Mouse (Mus musculus): ENCODE measurements at regions not wholly inside any gene's neighbourhood (a gene's known extent, or its start where the extent isn't known, plus 50 kb on each side); places are given as distances from the start of the nearest gene placed in this dataset.
A peak's percentile ranks its signal among the peaks of the same experiment; 100 is the strongest.

DNA sequence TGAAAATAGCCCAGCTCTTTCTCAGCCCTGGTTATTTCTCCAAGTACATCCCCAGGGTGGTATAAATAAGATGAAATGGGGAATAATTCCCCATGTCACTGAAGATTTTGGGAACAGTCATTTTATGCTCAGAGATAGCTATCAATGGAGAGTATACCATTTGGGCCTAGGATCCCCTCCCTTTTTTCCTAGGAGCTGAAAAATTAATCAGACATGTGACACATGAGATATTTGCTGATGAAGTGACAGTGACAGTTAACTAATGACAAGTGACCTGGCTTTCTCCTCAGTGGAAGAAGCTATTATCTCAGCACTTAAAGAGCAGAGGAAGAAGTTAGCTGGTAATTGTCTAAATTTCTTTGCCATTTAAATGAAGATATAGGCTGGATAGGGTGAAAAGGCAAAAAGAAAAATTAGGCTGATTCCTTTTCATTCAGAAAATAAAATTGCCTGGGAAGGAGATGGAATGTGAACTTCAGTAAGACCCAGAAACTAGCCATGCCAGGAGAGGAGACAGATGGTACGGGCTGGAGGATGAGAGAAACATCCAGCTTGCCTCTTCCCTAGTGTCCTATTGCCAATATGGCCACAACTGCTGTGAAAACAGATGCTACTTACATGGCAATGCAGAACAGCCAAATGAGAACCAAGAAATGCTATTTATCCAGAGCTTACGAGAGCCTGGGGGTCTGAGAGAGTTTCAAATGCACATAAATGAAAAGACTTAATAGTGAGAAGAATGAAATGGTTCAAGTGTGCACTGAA lies 376.1 kb upstream of the Gm11114 start:
- no peak for DNase-seq

DNA sequence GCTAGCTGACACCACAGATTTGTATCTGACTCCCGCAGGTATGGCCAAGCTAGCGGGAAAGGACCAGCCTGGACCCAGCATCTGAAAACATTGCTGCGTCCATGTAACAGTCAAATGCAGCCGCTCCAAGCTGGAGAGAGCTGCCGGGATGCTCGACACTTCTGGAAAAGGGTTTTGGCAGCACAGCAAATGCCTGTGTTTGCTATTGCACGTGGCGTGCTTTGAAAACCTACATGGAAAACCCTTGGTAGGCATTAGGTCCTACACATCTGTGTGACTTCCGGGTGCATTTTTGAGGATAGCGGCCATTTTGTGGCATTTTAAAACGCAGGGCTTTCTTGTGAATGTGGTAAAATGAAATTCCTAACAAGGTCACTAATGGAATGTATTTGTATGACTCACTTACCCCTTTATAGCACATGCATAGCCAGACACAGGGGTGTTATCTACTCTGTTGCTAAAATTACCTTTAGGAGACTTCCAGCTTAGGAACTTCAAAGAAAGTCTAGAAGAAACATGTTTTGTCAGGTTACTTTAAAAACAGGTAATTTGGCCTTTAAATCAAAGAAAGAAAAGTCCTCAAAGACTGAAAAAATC lies 345.9 kb upstream of the Gm11114 start:
- no peak for DNase-seq

DNA sequence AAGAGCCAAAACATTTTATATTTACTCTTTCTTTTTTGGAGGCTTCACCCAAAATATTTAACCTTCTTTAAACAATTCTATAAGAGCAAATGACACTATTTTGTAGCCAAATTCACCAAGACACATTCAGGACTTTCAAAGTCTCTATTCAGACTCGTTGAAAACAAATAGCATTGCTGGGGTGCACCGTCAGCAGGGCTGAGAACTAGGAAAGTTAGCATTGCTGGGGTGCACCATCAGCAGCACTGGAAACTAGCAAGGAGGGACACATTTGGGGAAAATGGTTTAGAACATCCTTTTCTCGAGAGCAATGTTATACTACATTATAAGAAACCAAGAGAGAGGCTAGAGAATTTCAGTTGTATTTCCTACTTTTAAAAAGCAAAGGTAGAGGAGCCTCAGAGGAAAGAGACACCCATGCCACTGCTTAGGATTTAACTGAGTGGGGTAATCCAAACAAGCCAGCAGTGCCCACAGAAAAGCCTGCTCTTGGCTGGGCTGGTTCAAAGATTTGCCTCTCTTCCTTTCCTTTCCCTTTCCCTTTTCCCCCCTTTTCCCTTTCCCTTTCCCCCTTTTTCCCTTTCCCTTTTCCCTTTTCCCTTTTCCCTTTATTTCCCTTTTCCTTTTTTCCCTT lies 342.5 kb upstream of the Gm11114 start:
- DNase-seq: no peak

DNA sequence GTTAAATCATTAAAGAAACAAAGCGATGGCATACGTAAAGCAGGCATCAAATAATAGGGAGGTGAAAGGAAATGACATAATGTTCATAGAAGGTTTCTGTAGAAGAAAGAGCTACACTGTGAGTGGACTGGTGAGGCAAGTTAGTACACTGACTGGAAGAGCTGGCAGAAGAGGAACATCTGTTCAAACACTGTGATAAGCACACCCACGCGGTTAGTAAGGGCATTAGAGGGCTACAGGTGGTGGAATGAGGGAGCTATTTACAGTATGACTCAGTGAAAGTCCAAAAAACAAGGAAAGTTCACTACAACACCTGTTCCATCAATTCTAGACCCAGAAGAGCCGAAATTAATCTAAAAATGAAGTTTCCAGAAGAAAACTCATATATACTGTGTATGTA lies 335.1 kb upstream of the Gm11114 start:
- no peak for DNase-seq

DNA sequence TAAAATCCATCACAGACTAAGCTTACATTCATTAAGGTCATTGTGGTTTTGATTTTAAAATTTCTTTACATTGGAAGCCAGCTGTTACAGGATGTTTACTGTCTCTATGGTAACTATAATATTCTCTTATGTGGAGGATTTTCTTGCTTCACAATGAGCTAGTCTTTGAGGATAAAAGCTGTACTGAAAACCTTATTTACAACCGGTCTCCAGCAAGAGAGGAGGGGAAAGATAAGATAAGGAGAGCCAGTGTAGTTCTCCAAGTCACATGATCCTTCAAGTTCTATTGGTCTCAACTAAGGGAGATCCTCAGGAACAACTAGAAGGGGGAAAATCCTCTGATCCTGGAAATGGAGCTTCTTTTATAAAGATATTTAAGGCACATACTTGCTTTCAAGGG lies 309.2 kb upstream of the Gm11114 start:
- DNase-seq: no peak

DNA sequence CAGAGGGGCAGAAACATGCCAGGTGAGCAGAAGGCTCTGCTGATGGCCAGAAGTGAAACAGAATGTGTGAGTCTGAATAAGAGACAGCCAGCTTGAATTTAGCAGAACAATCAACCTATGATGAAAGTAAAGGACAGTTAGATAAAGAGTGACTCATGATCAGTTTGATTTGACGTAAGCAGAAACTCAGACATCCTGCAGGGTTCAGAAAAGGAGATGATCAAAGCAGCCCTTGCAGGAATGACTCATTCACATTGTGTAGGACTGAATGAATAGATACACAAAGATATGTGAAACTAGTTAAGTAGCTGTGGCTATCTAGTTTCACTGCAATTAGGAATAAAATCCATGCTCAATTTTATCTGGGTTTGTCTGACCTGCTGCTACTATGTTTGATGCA lies 301.2 kb upstream of the Gm11114 start:
- DNase-seq: no peak

DNA sequence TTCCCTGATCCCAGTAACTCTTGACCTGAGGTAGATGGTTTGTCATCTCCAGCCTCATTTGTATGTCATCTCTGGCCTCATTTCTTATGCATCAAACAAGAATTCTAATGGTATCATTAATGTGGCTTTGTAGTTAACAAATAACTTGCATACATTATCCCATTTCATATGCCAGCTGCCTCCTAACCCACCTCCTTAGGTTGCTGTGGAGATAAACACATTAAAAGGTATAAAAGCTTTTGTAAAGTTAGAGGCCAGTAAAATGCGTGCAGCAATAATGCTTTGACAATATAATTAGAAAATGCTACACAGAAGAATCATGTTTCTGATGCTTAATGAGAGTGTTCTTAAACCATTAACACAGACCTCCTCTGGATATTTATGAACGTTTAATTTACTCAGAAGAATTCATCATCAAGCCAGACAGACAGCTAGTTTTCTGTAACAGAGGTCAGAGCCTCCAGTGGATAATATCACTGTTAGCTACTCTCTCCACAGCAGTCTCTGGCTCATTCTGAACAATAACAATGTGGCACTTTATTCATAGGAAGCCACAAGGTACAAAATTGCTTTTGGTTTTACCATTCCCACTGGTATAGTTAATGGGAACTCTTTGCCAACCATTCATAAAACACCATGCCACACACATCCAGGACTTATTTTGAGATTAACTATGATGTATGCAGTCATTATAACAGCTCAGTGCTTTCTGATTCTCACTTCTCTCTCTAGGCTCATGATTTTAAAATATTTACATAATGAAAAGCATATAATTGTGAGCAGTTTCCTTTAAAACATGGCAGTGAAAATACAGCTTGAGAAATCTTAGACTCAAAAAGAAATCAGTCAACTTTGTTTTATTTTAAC lies 264.2 kb upstream of the Gm11114 start:
- DNase-seq: no peak

DNA sequence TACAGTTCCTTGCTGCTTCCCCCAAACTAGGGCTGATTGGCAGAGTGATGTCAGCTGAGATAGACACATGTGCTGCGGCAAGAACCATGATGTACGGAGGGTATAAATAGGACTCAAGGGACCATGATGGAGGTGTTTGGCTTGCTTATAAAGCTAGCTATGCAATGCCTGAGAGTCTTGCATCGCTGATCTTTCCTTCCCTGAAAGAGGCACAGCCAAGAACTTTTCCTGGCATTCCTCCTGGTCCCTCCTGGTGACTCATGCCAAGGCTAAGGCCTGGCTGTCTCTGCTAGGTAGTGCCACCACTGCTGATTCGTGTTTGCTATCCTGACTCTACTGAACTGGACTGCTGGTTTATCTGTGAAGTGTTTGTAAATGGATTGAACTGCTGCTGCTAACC lies 260.0 kb upstream of the Gm11114 start:
- DNase-seq: no peak

DNA sequence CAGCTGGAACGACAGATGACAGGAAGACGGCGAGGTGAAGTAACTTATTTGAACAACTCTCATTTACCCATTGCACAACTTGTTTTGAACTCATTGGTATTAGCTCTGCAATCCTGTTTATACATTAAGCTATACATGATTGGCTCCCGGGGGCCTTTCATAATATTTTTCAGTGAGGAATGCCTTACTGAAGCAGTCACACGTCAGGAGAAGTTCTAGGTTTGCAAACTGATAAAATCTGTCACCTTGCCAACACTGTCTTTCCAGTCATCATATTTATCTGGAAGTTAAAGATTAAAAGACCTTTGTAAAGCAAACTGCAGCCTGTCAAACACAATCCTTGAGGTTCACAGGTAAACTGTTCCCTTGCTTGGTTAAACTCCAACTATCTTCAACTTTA lies 232.6 kb upstream of the Gm11114 start:
- no peak for DNase-seq

DNA sequence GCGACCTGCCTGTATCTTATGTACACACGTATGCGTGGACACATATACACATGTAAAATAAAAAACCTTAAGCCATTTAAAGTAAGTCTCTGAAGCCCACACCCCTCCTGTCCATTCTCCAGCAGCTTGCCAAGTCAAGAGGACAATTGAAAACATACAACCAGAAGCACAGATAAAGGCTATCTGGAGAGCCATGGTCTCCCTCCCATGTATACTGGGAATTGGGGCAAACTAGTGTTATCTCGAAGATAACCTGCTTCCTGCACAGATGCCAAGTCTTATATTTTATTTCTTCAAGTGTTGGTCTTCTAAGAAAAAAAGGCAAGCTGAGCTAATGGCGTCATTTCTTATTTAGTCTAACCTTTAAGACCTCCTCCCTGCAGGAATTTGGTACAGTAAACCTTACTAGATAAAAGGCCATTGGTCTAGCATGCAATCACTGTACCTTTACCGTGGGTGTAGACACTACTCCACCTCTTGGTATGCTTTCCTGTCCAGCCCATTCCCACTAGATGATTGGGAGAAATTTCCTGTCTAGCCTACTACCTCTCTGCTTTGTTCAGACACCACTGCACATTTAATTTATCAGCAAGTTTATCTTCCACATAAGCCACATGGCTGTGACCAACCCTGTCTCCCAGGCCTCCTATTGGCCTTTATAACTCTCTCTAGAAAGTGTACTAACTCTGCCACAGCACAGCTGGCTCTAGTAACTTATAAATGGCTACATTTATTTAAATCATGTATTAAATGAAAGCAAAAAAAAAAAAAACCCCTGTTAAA lies 223.8 kb upstream of the Gm11114 start:
- DNase-seq: no peak

DNA sequence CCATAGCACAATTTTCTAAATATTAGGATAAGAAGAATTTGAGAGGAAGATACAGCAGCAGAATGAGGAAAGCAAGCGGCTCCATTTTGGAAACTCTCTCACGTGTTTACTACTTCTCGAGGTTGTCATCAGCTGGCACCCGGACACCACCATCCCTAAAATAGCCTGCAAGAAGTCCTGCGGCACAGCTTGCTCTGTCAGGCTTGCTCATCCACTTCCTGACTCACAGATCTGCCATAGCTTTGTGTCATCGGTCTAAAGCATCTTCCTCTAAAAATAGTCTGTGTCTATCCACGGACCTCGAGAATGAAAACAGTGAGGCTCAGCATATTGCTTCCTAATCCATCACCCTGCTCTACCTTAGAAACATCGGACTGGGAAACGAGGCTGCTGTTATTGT lies 222.3 kb upstream of the Gm11114 start:
- peak; percentile 42 for DNase-seq

DNA sequence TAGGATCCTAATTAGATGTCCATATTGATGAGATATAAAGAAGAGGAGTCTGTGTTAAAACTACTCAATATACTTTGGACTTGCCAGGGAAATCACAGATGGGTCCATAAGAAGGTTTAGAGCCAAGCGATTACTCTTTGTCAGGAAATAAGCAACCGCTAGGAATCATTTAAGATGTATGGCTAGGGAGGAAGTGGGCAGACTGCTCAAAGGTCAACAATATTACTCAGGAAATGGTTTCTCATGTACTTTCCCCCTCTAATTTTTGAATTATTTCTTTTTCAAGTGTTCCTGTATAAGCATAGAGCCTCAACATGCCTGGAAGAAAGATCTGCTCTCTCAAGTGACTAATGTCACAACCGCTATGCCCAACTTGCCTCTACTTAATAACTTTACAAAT lies 217.3 kb upstream of the Gm11114 start:
- DNase-seq: no peak

DNA sequence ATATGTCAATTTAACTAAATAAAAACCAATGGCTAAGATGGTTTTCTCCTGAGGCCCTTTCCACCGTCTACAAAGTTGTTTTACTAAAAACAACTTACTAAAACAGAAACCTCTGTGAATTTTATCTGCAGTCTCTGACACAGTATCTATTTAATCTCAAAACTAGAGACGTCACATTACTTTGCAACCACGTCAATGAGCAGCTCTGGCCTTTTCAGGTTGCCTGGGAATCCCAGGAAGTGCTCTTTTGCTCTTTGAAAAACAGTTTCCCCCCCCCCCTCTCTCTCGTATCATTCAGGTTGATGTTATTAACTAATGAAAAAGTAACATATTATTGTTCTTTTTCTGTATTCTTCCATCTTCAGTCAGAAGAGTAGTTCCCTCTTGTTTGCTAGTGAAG lies 216.1 kb upstream of the Gm11114 start:
- DNase-seq: no peak

DNA sequence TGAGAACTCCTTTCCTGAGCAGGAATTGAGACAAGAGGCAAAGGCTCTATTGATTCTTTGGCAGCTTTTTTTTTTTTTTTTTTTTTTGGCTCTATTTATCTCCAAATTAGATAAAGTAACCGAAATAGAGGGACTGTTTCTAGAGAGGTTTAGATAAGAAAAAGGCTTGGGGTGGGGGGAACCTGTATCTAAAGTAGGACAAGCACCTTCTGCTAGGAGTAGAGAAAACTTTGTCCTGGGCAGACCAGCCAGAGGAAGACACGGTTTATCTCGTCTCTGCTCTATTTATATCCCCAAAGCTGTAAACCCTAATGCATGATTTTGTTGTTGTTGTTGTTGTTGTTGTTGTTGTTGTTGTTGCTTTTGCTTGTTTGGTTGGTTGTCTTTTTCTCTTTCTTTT lies 199.6 kb upstream of the Gm11114 start:
- no peak for DNase-seq

DNA sequence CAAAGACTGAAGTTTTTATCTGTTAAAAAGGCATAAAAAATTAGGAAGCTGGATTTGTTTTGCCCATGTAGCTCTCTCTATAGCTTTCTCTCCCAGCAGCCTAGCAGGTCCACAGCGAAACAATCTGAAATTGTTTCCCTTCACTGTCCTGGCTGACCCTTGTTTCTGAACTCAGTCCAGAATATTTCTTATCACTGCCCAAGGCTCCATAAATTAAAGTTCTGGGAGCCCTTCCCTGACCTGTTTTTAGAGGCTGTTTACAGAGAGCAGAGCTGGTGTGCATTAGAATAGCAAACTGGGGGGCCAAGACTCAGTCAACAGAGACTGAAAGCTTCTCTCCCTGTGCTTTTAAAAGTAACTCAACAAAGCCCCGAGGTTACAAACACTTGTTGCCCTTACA lies 198.3 kb upstream of the Gm11114 start:
- no peak for DNase-seq

DNA sequence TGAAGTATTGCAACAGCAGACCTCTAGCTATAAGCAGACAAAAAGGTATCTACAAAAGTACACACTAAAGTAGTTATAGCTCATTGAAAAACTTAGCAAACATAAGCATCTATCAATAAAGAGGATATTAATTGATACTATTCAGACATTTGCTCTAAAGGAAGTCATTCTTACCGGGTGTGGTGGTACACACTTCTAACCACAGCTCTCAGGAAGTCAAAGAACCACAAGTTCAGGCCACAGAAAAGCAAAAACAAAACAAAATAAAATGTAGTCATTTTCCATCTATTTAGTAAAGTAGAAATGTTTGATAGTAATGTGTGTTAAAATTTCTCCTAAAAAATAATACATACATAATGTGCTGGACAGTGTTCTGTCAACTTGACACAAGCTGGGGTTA lies 192.5 kb upstream of the Gm11114 start:
- DNase-seq: no peak

DNA sequence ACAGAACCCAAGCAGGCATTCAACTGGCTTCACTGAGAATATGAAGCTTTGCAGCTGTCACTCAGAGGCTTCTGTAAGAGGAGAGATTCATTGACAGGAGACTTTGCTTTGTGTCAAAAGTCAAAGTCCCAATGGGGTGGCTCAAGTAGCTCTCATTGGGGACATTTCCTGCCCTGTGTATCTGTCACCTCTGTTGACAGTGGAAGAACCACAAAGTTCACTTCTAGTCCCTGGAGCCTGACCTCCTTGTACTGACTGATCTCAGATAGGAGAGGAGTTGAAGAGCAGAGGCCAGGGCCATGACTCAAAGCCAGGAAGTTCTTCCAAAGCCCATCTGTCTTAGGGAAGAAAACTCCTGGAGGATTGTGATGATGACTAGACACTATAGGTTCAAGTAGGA lies 191.5 kb upstream of the Gm11114 start:
- DNase-seq: no peak

DNA sequence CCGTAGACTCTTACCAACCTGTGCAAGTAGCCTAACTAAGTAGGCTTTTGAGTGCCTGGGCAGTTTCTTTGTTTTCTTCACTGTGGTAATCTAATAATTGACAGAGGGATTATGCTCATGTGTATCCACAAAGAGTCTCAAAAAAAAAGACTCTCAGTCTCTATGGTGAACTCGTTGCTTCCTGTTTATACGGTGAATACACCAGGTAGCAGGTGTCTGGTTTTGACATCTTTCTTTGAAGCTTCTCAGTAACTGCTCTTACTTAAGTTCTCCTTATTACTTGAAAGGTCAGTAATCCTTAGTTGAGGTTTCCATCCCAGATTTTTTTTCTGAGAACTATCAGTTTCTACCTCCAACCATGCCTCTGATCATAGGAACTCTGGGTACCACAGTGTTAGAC lies 188.9 kb upstream of the Gm11114 start:
- DNase-seq: no peak

DNA sequence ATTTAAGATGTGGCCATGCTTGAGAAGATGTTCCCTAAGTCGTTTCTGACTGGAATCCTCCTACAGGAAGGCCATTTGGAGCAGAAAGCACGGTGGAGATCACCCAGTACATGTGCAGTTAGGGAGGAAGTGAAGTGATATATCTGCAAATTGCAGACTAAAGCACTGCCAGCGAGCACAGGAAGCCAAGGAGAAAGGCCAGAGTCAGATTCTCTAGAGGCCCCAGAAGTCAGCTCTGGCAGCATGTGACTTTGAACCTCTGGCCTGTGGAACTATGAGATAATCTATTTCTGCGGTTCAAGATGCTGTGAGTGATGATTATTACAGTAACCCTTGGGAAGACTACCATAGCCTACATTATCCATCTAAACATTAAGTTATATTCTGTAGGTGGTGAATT lies 186.8 kb upstream of the Gm11114 start:
- DNase-seq: peak; percentile 3

DNA sequence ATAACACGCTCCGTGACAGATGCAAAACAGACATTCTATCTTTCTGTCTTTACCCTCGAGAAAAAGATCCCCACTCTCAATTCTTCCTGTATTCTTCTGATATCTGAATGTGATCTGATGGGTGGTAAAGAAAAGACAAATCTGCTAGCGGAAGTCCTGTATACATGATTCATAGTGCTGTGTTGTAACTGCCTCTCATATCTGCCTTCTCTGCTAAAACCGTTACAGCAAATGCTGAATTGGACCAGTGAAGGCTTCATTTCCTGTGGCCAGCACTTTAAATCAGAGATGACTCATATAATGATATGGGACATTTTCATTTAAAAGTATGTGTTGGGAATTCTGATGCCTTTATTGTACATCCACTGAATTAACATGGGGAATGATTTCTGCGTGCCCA lies 186.0 kb upstream of the Gm11114 start:
- DNase-seq: no peak

DNA sequence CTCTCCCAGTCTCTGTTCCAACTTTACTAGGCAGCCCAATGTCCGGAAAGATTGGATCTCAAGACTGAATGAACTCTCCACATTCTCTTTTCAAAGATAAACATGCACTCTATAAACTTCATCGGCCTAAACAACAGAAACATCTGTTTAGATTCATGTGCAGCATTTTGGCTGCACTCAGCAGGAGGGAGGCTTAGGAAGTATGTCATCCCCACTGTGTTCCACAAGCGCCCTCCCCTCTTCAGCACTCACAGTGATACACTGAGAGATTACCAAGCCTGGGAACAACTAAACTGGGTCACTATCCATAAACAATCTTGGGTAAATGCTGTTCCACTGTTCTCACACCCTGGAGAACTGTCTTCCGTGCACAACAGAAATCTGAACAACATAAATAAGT lies 185.5 kb upstream of the Gm11114 start:
- peak; percentile 56 for DNase-seq

DNA sequence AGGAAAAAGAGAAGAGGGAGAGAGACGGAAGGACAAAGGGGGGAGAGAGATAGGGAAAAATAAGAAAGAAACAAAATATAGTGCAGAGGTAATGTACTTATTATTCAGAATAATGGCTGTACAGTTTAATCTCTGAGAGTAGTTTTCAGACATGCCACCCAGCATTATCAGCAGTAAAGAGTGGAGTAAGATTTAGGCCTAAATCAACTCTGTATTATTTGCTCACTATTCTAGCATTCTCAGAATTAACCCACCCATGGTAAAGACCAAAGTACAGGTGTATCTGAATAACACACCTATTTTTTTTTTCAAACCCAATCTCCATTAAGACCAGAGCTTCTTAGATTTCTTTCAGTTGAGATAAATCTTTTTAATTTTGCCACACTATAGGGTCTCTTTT lies 177.7 kb upstream of the Gm11114 start:
- no peak for DNase-seq
